Mouse (Mus musculus) layer of hippocampus, postnatal 36 days (tissue): ENCODE data around the gene Ppox. TPM values are rescaled to one million over a fixed set of nuclear protein-coding genes. Genes with fewer than 3 reads are reported as not detected.
A peak's percentile ranks its signal among the peaks of the same experiment; 100 is the strongest.
"Not testable (repeated sequence)": the region's sequence is repeated elsewhere in the genome, so short reads cannot be mapped to it uniquely, and the experiment has no call there.

ENCODE experiments used
- DNase-seq, 2 experiments: peaks; one replicate each; pipeline ENCODE4 v3.0.0; 2022
- total RNA-seq, 2 experiments: library from RNA; stranded (reverse); gene quantifications; 2 replicates each; pipeline ENCODE4 v1.2.3; 2021

Gene Ppox
- total RNA-seq: 10 to 100 TPM; 28.0 to 31.4 TPM

- DNase-seq: peak; percentile 91 to 92
Observed at GRCm38 (mm10) chr1:171280916-171281527, at the start of gene Ppox. Ppox (minus strand) TSS chr1:171281186.

GRCm38 (mm10) chr1:171330216-171330560 lies 49.2 kb upstream of the Ppox start:
- DNase-seq: no peak

DNA sequence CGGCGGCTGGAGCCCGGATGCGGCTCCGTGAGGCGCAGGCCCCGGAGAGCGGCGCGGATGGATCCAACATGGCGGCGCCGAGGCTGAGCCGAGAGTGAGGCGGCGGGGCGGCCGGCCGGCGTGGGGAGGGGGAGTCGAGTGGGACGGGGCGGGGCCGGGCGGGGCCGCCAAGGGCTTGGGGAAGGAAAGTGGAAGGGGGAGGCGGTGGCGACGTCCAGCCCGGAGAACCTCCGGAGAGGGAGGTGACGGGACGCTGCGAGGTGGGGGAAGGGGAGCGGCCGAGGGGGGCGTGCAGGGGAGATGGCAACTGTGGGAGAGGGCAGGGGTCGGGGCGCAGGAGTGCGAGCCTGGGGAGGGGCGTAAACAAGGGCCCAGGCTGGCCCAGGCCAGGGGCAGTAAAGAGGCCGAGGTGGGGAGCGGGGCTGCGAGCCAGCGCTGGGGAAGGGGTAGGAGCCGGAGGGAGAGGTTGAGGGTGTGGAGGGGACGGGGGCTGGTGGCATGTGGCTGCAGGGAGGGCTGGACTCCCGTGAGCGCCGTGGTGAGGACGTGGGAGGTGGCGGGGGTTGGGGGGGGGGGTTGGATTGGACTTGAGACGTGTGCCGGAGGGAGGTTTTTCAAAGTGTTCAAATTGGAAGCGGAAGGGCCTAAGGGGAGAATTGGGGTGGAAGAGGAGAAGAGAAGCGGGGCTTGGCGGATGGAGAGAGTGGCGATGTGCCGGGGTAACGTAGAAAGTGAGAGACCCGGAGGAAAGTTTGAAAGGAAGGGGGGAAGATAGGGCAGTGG lies 48.6 kb upstream of the Ppox start:
- DNase-seq: peak in 1 of 2 experiments; percentile 29

GRCm38 (mm10) chr1:171328839-171329432 lies 48.0 kb upstream of the Ppox start, which contains the start of gene Dedd:
Dedd (plus strand) TSS chr1:171329145.
- peak; percentile 94 for DNase-seq

DNA sequence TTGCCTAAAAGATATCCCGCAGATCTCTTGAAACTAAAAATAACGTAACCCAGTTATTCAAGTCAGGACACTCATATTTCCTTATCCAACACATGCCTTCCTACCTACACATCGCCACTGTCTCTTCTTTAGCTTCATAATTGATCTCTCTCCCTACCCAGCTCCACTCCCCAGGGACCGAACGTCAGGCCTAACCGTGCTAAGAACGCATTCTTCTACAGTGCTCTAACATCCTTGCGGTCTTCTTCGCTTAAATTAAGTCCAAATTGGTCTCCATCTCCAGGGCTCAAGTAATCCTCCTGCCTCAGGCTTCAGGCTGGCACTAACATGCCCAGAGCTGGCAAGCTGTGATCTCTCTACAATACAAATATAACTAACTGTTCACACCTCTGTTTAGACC lies 47.3 kb upstream of the Ppox start:
- DNase-seq: no peak

GRCm38 (mm10) chr1:171326588-171326987 lies 45.6 kb upstream of the Ppox start:
- DNase-seq: not testable (repeated sequence)

DNA sequence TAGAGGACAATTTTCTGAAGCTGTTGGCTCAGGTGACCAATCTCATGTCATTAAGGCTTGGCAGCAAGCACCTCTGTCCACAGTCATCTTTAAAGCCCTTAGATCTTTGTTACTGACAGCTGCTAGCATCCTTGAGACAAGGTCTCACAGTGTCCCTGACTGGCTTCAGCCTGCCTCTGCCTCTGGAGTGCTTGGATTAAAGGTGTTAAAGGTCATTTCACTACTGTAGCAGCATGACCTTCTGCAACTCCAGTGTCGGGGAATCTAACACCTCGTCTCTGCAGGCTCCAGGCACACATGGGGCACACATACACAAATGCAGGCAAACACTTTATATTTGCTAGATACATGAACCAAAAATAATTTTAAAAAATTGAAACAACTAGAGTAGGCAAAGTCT lies 44.6 kb upstream of the Ppox start:
- DNase-seq: no peak

GRCm38 (mm10) chr1:171322012-171322411 lies 41.0 kb upstream of the Ppox start:
- no peak for DNase-seq

GRCm38 (mm10) chr1:171321415-171321814 lies 40.4 kb upstream of the Ppox start:
- DNase-seq: no peak

DNA sequence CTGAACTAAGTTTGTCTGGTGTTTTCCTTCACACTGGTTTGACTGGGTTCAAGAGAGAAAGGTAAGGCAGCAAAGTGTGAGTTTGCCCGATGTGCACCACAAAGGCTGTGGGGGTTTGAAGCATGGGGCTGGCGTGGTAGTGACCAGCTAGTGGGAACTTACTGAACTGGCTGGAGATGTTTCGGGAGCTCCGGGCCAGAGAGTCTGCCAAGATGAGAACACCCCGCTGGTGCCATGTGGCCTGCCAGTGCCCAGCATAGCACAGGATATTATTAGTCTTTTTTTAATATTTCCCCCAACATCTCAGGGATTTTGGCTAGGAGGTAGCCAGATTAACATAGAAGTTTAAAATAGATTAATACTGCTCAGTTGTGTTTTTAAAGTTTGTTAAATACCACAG lies 39.2 kb upstream of the Ppox start:
- DNase-seq: no peak

DNA sequence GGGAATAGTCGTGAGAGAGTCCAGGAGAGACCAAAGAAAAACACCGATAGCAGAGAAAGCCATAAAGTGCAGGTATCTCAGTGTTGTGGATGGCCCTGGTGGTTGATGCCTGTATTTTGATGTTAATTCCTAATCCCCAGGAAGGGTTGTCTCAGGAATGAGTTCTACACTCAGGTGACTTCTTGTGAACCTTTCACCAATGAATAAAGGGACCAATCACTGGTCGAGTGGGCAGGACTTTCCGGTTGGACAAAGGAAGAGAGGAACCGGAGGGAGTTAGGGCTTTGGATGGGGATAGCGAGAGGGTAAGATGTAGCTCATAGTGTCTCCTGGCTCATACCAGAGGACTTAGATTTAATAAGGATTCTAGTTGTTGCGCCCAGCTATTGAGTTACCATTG lies 38.8 kb upstream of the Ppox start:
- DNase-seq: no peak

- DNase-seq: no peak
Observed at GRCm38 (mm10) chr1:171309321-171309720, 28.3 kb upstream of the Ppox start.

- not testable (repeated sequence) for DNase-seq
Observed at GRCm38 (mm10) chr1:171306157-171306556, 25.2 kb upstream of the Ppox start.

- DNase-seq: no peak
Observed at GRCm38 (mm10) chr1:171298226-171298625, 17.2 kb upstream of the Ppox start.

DNA sequence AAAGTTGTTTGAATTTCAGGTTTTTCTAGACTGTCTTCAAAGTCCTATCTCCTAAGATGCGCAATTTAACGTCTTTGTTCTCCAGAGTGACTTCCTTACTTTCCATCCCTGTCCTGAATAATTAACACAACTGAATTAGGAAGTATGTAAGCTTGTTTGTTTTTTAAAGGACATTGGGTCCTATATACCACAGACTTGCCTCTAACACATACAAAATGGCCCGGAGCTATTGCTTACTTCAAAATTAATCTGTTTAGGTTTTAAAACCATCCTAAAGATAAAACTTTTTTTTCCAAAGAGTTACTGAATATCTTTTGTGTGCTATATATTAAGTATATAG lies 14.0 kb upstream of the Ppox start:
- DNase-seq: no peak

DNA sequence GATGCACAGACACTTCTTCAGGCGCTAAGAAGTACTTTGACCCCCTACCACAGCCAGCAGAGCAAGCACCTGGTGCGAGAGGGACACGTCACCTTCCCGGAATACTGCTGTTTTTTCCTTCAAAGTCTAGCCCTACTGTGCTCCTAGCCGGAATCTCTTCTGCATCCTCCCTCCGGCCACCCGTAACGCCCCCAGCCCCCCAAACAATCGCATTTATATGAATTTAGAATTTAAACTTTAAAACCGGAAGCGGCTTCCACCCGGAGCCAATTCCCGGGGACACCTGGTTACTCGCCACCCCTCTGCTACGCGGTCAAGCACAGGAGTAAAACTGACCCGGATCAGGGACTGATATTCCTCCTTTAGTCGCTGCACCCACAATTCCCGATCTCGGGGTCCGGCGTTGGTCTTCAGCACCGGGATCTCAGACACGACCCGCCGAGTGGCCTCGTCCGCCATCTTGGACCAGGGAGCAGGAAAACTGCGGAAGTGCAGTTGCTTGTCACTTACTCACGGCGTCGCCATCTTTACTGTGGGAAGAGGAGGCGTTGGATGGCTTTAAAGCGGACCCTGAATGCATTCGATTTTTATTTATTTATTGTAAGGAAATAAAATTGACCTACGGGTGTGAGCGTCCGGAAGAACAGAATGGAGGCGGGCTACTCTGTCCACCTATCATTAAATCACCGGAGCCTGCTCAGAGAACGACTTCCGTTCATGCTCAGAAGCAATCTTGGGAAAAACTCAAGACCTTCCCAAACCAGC lies 13.5 kb upstream of the Ppox start, which contains the start of gene Ufc1:
Gene Ufc1 (minus strand): TSS at position 727 of the 765 bp plus-strand sequence.
- peak; percentile 86 to 87 for DNase-seq

DNA sequence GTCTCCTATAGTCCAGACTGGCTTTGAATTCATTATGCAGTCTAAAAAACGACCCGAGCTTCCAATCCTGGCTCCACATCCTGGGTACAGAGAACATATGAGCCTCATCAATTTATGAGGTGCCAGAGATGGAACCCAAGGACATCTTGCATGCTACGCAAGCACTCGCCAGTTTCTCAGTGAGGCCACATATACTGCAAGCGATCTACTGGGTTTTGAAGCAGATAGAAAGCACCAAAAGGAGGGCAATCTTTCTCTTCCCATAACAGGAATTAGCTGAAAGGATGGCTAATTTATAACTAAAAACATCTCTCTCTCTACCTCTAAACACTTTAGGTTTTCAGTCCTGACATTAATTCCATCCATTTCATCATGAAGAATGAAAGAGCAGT lies 12.9 kb upstream of the Ppox start:
- no peak for DNase-seq

DNA sequence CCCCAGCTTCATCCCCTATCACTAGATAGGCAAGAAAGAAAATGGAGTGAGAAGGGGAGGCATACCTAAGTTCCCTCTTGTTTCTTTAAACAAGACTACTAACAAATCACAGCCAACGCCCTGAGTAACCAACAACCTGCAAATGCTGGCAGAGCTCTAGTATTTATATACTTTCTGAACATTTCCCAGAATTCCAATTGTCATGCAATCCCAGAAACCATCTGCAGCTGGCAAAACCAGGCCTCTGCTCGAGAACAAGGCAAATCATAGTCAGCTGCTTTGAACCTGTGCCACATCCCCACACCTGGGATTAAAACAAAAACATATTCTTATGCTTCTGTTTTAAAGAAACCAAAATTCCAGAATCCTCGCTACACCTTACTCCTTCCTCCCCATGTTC lies 12.4 kb upstream of the Ppox start:
- no peak for DNase-seq

DNA sequence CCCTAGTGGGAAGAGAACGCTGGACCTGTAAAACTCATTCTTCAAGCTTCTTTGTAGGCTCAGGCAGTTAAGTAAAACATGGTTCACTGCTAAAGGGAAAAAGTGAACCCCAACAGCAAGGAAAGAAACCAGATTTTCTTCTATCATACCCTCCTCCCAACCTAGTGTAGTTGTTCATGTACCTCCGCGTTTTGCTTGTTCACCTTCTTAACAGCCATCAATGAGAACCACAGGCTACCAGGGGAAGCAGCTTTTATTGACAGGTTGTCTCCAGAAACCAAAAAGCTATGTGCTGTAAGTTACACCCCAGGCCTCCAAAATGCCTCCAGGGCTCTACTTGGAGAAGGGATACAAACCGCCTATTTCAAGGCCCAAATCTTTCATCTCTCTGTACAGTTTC lies 7.3 kb upstream of the Ppox start:
- DNase-seq: no peak

DNA sequence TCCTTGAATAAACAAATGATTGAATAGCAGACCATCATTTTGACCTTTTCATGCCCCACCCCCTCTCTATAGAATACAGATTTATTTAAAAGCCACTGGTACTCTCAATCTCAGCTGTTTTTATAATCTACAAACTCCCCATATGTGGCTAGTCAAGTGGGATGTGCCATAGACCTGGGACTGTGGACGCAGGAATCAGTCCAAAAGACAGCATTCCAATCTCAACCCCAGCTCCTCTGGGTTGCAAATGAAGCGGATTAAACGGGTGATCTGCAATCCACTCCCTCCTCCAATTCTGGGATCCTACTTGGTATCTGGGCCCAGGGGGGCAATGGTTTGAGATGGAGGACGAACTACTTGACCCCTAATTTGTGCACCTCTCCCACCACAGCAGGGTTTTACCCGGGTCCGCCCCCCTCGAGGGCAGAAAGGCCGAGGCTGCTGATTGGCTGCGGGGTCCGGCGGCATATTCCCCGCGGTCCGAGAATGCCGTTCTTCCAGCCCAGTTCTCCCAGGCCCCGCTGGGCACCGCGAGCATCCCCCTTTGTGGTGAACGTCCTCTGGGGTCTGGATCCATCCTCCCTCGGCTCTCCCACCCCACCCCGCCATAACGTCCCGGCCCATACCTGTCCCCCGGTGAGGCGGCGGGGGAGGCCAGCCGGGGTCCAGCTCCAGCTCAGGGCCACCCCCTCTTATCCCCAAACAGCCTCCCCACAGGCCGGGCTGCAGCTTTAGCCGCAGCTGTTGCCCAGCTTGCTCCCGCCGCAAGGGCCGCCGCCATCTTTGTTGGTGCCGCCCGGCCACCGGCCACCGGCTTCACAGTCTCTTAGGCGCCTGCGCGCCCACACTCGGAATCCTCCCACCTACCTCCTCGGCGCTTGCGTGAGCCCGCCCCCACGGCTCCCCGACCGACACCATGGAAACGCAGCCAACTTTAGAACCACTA lies 6.4 kb upstream of the Ppox start, which contains the start of gene Usp21:
Gene Usp21 (minus strand): TSS at position 856 of the 946 bp plus-strand sequence.
- peak; percentile 94 for DNase-seq

GRCm38 (mm10) chr1:171286517-171286916 lies 5.5 kb upstream of the Ppox start:
- no peak for DNase-seq
